Mouse (Mus musculus) limb, embryonic 14.5 days (tissue): ENCODE data around the gene Asb18. TPM values are rescaled to one million over a fixed set of nuclear protein-coding genes. Genes with fewer than 3 reads are reported as not detected.

Experiments
- ATAC-seq: fragments of 200-750 bp; cut with Nextera tagmentation; 2 replicates; pipeline ENCODE4 v1.8.0; 2017; ENCODE audit warnings: low read depth, moderate number of reproducible peaks, moderate TSS enrichment; ENCODE audit not compliant: low FRiP score
- DNase-seq: peaks from one replicate; pipeline ENCODE4 v3.0.0-alpha.2; 2015; ENCODE audit warnings: low spot score
- H3K27ac ChIP-seq: fragments of 300-500 bp; sonication (generic); replicated peaks from 2 replicates; pipeline ENCODE4 v1.5.1; 2014; ENCODE audit warnings: low read depth, mild to moderate bottlenecking, low read length, moderate library complexity, mixed read lengths
- H3K27me3 ChIP-seq: fragments of 300-500 bp; sonication (generic); 2 replicates; pipeline ENCODE4 v1.6.1; 2014; ENCODE audit warnings: low read length, mixed read lengths; ENCODE audit not compliant: control insufficient read depth, insufficient read depth
- H3K36me3 ChIP-seq: fragments of 300-500 bp; sonication (generic); 2 replicates; pipeline ENCODE4 v1.6.1; 2014; ENCODE audit warnings: mild to moderate bottlenecking, low read length, moderate library complexity, mixed read lengths; ENCODE audit not compliant: control insufficient read depth, insufficient read depth
- H3K4me1 ChIP-seq: fragments of 300-500 bp; sonication (generic); 2 replicates; pipeline ENCODE4 v1.6.1; 2014; ENCODE audit warnings: antibody characterized with exemption, low read length, mixed read lengths; ENCODE audit not compliant: control insufficient read depth, insufficient read depth
- H3K4me2 ChIP-seq: fragments of 300-500 bp; sonication (generic); replicated peaks from 2 replicates; pipeline ENCODE4 v1.6.1; 2014; ENCODE audit warnings: low read depth, mild to moderate bottlenecking, low read length, moderate library complexity; ENCODE audit not compliant: severe bottlenecking
- H3K4me3 ChIP-seq: fragments of 300-500 bp; sonication (generic); replicated peaks from 2 replicates; pipeline ENCODE4 v1.5.1; 2014; ENCODE audit warnings: low read length
- H3K9ac ChIP-seq: fragments of 300-500 bp; sonication (generic); 2 replicates; pipeline ENCODE4 v1.6.1; 2014; ENCODE audit warnings: mild to moderate bottlenecking, low read depth, low read length, moderate library complexity; ENCODE audit not compliant: severe bottlenecking
- H3K9me3 ChIP-seq: fragments of 300-500 bp; sonication (generic); 2 replicates; pipeline ENCODE4 v1.6.1; 2016; ENCODE audit warnings: low read length; ENCODE audit not compliant: control insufficient read depth
- POLR2A ChIP-seq: fragments of 200-500 bp; IDR thresholded peaks from 2 replicates; pipeline ENCODE4 v1.8.0; 2012; ENCODE audit warnings: inconsistent platforms, mild to moderate bottlenecking, moderate library complexity, borderline replicate concordance; ENCODE audit not compliant: insufficient read depth, insufficient read length; ENCODE audit errors: extremely low read depth
- WGBS: fragments of 180-500 bp; shearing (Covaris S2); extraction: QIAGEN DNeasy Blood & Tissue Kit; methylation state at CpG from one replicate; pipeline ENCODE4 v1.1.7; 2014; 5-methylcytosine and 5-hydroxymethylcytosine counted together
- polyA plus RNA-seq, 2 experiments: library from polyadenylated mRNA; depleted of rRNA in 1 of 2; stranded (reverse) in 1 of 2; unstranded in 1 of 2; fragments of >200 nt; fragmentation: Nextera tagmentation in 1 of 2; extraction: Ambion mirVana in 1 of 2; gene quantifications; 2 replicates each; pipeline versions ENCODE4 v1.2.1 to v1.2.3; 2012 to 2014

Asb18 gene
- polyA plus RNA-seq, 2 experiments, result 0.06 to 0.38 TPM

DNA sequence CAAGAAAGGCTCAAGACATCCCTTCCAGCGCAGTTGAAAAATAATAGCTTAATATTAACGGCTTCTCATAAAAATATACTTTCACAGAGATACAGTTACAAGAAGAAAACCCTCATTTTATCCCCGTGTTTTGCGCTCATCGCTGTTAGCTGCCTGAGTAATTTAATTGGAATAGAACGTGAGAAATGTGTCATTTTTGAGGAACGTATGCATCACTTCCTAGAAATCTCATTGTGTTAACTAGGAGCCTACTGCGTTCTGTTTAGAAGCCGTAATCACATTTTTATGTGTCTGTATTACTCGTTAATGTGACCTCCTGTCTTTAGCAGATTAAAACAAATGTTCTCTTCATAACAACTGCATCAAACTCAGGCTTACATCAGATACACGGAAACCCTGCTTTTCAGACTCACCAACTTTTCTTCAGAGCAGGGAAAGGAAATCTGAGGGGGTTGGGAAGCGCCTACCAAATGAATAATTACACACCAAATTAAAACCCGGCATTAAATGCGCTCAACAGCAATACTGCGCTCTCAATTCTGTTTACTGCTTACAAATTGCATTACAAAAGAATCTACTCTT is 72.0 kb downstream of the Asb18 start:
- Histone ChIP-seq H3K27ac (no peak overlapping the region), H3K36me3 (no peaks in the 10 kb centered on the region), H3K9me3 (no peaks in the 10 kb centered on the region), H3K4me2 (peak overlapping the region; percentile 37; the same call in 1 of the 2 replicates), H3K27me3 (peaks cover 73% of the 10 kb centered on the region), H3K4me1 (peaks cover 5% of the 10 kb centered on the region), H3K9ac (no peak overlapping the region), H3K4me3 (peak overlapping the region; percentile 14)
- WGBS, result 2% methylated on average over 15 of the region's 15 CpGs
- ATAC-seq (no peak), DNase-seq (no peak)
- TF ChIP-seq POLR2A, result no peak

- Histone ChIP-seq H3K9ac (no peak overlapping the region), H3K27ac (no peak overlapping the region), H3K9me3 (no peaks in the 10 kb centered on the region), H3K27me3 (peaks cover 80% of the 10 kb centered on the region), H3K4me2 (peak overlapping the region; percentile 37), H3K4me1 (peaks cover 5% of the 10 kb centered on the region), H3K36me3 (no peaks in the 10 kb centered on the region), H3K4me3 (peak overlapping the region; percentile 14)
- DNase-seq (no peak), ATAC-seq (no peak)
- under 1% methylated on average over 40 of the region's 40 CpGs for WGBS
- TF ChIP-seq POLR2A, result no peak
Observed at GRCm38 (mm10) chr1:89941701-89942381, 72.6 kb downstream of the Asb18 start.

GRCm38 (mm10) chr1:89940961-89941524 is 73.4 kb downstream of the Asb18 start:
- 0 out of 2 replicates have a peak overlapping the region, but pooled peaks have one; percentile 37 for H3K4me2 ChIP-seq
- H3K9ac ChIP-seq, result no peak overlapping the region
- no peaks in the 10 kb centered on the region for H3K9me3 ChIP-seq
- no peak overlapping the region for H3K27ac ChIP-seq
- WGBS, result 7% methylated on average over 15 of the region's 15 CpGs
- TF ChIP-seq POLR2A, result no peak
- DNase-seq (no peak), ATAC-seq (no peak)
- peaks cover 88% of the 10 kb centered on the region for H3K27me3 ChIP-seq
- no peak overlapping the region for H3K4me3 ChIP-seq
- H3K36me3 ChIP-seq, result no peaks in the 10 kb centered on the region
- H3K4me1 ChIP-seq, result peaks cover 5% of the 10 kb centered on the region

DNA sequence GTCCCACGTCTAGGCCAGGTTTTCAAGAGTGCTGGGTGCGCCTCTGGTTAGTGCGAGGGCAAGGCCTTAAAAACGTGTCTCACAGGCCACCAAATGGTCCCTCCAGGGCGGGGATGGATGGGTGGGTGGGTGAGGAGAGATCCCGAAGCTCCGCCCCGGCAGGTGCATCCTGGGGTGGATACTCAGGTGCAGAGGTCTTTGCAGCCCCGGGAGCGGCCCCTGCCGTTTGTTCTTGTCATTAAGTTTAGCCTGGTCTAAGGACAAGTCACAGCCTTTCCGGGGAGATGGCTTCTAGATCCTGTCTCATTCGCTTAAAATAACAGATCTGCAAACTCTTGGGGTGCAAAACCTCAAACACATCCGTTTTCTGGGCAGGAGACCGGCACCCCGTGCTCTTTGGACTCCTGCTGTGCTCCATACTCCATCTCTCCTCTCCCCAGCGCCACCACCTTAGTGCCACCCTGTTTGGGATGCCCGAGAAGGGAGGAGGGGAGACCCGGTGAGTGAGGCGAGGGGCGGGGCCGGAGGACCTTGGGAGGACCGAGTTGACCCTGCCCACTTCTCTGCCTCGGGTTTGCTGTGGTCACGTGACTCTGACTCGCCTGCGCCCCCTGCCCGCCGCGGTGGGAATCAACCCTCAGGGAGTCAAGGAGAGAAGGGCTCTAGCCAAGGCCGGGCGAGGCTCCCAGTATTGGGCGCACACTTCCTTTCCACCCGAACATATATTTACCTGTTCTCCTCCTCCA is 74.3 kb downstream of the Asb18 start:
- Histone ChIP-seq H3K9me3 (no peaks in the 10 kb centered on the region), H3K27me3 (peaks cover 92% of the 10 kb centered on the region), H3K4me3 (no peak overlapping the region), H3K9ac (no peak overlapping the region), H3K4me2 (no peak overlapping the region), H3K4me1 (peaks cover 5% of the 10 kb centered on the region), H3K27ac (no peak overlapping the region), H3K36me3 (no peaks in the 10 kb centered on the region)
- ATAC-seq (no peak; the same call in 1 of the 2 replicates), DNase-seq (peak; percentile 33)
- 2% methylated on average over 24 of the region's 34 CpGs for WGBS
- TF ChIP-seq POLR2A, result no peak

GRCm38 (mm10) chr1:89939596-89939960 is 74.9 kb downstream of the Asb18 start:
- no peak overlapping the region for H3K4me2 ChIP-seq
- H3K27me3 ChIP-seq, result peaks cover 97% of the 10 kb centered on the region
- TF ChIP-seq POLR2A, result no peak
- H3K36me3 ChIP-seq, result no peaks in the 10 kb centered on the region
- no peak for ATAC-seq
- 29% methylated on average over 16 of the region's 16 CpGs for WGBS
- no peak overlapping the region for H3K9ac ChIP-seq
- H3K4me1 ChIP-seq, result peaks cover 5% of the 10 kb centered on the region
- no peaks in the 10 kb centered on the region for H3K9me3 ChIP-seq
- no peak overlapping the region for H3K4me3 ChIP-seq
- H3K27ac ChIP-seq, result no peak overlapping the region
- DNase-seq, result no peak
